Mouse (Mus musculus): Measurements from ENCODE around the gene Myrf. TPM values are rescaled to one million over a fixed set of nuclear protein-coding genes. Genes with fewer than 3 reads are reported as not detected.

The Myrf gene
- total RNA-seq, 2 experiments from 2014 or later: not detected

Other genes starting within 250 kb of the Myrf start
- gene Best1, start 239.1 kb downstream of the Myrf start, total RNA-seq (2014; fragmentation: Nextera tagmentation): not detected in 2 replicates
- gene Best1, start 239.1 kb downstream of the Myrf start, total RNA-seq (2017): 0.09 TPM in 1 of 2 replicates, not detected in the other
- gene Rab3il1, start 239.1 kb downstream of the Myrf start, total RNA-seq (2014; fragmentation: Nextera tagmentation): 3.7 and 8.2 TPM in 2 replicates
- 1.9 and 2.8 TPM in 2 replicates for gene Rab3il1, start 239.1 kb downstream of the Myrf start, total RNA-seq (2017)
- gene Fads3, start 199.2 kb downstream of the Myrf start, total RNA-seq (2014; fragmentation: Nextera tagmentation): 0.38 and 0.97 TPM in 2 replicates
- 0.22 and 1.4 TPM in 2 replicates for gene Fads3, start 199.2 kb downstream of the Myrf start, total RNA-seq (2017)
- 4.8 and 5.5 TPM in 2 replicates for gene Fads2, start 139.0 kb downstream of the Myrf start, total RNA-seq (2014; fragmentation: Nextera tagmentation)
- 3.7 and 5.4 TPM in 2 replicates for gene Fads2, start 139.0 kb downstream of the Myrf start, total RNA-seq (2017)
- gene Fads1, start 57.9 kb downstream of the Myrf start, total RNA-seq (2014; fragmentation: Nextera tagmentation): 11.3 and 14.5 TPM in 2 replicates
- gene Fads1, start 57.9 kb downstream of the Myrf start, total RNA-seq (2017): 9.7 and 18.5 TPM in 2 replicates
- gene Tmem258, start 36.7 kb downstream of the Myrf start, total RNA-seq (2014; fragmentation: Nextera tagmentation): 356 and 442 TPM in 2 replicates
- 191 and 246 TPM in 2 replicates for gene Tmem258, start 36.7 kb downstream of the Myrf start, total RNA-seq (2017)
- 82.9 and 89.7 TPM in 2 replicates for gene Fen1, start 36.6 kb downstream of the Myrf start, total RNA-seq (2014; fragmentation: Nextera tagmentation)
- gene Fen1, start 36.6 kb downstream of the Myrf start, total RNA-seq (2017): 145 and 160 TPM in 2 replicates
- 0.26 TPM in 1 of 2 replicates, not detected in the other for gene Dagla, start 64.1 kb upstream of the Myrf start, total RNA-seq (2014; fragmentation: Nextera tagmentation)
- gene Dagla, start 64.1 kb upstream of the Myrf start, total RNA-seq (2017): not detected in 2 replicates
- gene Syt7, start 148.3 kb upstream of the Myrf start, total RNA-seq (2014; fragmentation: Nextera tagmentation): not detected in 2 replicates
- gene Syt7, start 148.3 kb upstream of the Myrf start, total RNA-seq (2017): not detected in 2 replicates
- gene Lrrc10b, start 216.7 kb upstream of the Myrf start, total RNA-seq (2014; fragmentation: Nextera tagmentation): not detected in 2 replicates
- gene Lrrc10b, start 216.7 kb upstream of the Myrf start, total RNA-seq (2017): 0.34 TPM in 1 of 2 replicates, not detected in the other
- 1.2 TPM in 1 of 2 replicates, not detected in the other for gene Ppp1r32, start 242.2 kb upstream of the Myrf start, total RNA-seq (2014; fragmentation: Nextera tagmentation)
- gene Ppp1r32, start 242.2 kb upstream of the Myrf start, total RNA-seq (2017): not detected in 2 replicates